Mouse (Mus musculus): Measurements from ENCODE around the gene Pde10a.
A peak's percentile ranks its signal among the peaks of the same experiment; 100 is the strongest.

The Pde10a gene

DNA sequence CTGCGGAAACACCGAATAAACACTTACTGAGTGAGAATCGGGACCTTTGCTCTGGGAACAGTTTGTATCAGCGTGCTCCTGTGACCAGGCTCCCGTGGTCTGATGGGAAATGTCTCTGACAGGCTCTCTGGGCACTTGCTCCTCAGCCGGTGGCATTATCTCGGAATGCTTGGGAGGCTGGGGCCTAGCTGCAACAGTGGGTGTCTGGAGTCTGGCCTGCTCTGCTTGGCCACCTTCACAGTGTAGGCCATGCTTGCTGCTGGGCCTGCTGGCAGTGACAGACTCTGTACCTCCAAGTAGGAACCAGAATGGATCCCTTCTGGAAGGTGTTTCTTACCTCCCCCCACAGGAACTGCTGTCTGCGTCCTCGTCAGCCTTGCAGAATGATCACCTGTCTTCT, 362.9 kb downstream of the Pde10a start:
- no peak for DNase-seq (ENCODE audit: low read depth, low spot score)

- no peak for DNase-seq (ENCODE audit: low read depth, low spot score)
Observed at GRCm38 (mm10) chr17:8888639-8889038, 363.5 kb downstream of the Pde10a start.

GRCm38 (mm10) chr17:8892193-8892985, 367.2 kb downstream of the Pde10a start:
- no peak for DNase-seq (ENCODE audit: low read depth, low spot score)

- no peak for DNase-seq (ENCODE audit: low read depth, low spot score)
Observed at GRCm38 (mm10) chr17:8895991-8896390, 370.8 kb downstream of the Pde10a start.

- DNase-seq (ENCODE audit: low read depth, low spot score): no peak
Observed at GRCm38 (mm10) chr17:8897749-8898148, 372.6 kb downstream of the Pde10a start.

GRCm38 (mm10) chr17:8898221-8898620, 373.0 kb downstream of the Pde10a start:
- DNase-seq (ENCODE audit: low read depth, low spot score): no peak

DNA sequence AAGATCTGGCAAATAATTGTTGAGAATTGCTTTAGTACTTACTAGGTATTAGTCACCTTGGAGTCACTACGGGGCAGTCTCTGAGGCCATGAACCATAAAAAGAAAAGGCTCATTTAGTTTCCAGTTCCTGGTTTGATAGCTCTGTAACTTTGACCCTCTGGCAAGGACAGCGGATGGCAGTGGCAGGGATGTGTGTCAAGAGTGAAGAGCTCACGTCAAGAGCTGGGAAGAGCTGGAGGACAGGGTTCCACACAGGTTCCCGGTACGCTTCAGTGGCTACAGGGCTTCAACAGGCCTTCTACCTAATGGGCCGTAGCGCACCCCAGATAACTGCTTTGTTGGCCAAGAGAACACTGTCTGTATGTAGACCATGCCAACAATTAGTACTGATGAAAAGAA, 374.0 kb downstream of the Pde10a start:
- DNase-seq (ENCODE audit: low read depth, low spot score): no peak

- no peak for DNase-seq (ENCODE audit: low read depth, low spot score)
Observed at GRCm38 (mm10) chr17:8903555-8904283, 378.5 kb downstream of the Pde10a start.

DNA sequence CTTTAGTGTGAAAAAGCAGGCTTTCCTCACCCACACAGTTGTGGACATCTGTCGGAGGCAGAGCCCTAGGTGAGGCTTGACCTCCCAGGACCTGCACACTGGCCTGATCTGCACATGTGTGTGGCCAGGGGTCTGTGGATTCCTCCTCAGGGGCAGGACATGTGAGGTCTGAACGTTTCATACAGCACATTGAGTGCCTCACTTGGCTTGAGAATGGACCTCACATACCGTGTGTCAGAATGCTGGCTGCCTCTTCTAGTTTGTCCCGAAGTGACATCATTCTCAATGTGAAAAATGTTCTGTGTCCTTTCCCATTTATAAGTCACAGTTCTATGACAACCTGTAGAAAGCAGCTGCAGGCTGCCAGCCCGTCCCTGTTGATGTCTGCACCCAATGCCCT, 385.4 kb downstream of the Pde10a start:
- DNase-seq (ENCODE audit: low read depth, low spot score): no peak

GRCm38 (mm10) chr17:8912933-8913332, 387.8 kb downstream of the Pde10a start:
- DNase-seq (ENCODE audit: low read depth, low spot score): no peak

DNA sequence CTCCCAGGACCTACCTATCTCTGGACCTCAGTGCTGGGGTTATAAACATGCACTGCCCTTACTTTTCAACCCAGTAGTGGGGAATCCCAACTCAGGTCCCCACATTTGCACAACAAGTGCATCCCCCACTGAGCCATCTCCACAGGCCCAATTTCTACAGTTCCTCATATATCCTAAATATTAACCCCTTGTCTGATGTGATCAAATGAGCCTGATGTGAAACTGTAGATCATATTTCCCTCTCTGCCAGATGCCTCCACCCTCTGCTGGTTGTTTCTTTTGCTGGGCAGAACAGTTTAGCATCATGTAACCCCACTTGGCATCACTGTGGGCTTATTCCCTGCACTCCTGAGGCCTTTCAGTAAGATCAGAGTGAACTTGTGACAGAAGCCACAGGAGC, 390.5 kb downstream of the Pde10a start:
- no peak for DNase-seq (ENCODE audit: low read depth, low spot score)

DNA sequence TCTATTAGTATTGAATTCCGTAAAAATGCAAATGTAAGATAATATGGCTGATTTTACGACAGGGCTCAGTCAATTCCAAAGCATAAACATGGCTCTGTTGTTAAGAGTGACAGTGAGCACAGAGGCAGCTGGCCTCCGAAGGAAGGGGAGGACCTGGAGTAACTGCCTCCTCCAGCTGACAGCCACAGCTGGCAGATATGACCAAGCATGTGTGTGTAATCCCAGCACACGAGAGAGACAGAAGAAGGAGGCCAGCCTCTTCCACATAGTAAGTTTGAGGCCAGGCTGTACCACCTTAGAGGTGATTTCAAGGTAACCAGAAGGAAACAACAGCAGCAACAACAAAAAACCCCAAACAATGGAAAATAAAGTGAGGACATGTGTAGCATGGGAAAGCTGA, 397.9 kb downstream of the Pde10a start:
- no peak for DNase-seq (ENCODE audit: low read depth, low spot score)

DNA sequence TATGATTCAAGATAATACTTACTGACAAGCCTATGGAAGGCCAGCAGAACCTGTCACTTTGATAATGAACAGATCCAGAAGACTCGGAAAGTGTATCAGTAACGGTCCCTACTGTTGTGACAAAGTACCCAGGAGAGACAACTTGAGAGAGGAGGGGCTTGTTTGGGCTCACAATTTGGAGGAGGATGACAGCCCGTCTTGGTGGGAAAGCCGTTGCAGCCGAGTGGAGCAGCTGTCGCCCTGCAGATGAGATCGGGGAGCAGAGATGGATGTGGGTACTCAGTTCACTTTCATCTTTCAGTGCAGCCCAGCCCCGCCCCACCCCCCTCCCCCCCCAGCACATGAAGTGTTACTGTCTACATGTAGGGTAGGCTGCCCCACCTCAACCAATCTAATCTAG, 398.6 kb downstream of the Pde10a start:
- DNase-seq (ENCODE audit: low read depth, low spot score): no peak

- no peak for DNase-seq (ENCODE audit: low read depth, low spot score)
Observed at GRCm38 (mm10) chr17:8925819-8926383, 400.7 kb downstream of the Pde10a start.

- no peak for DNase-seq (ENCODE audit: low read depth, low spot score)
Observed at GRCm38 (mm10) chr17:8928560-8928959, 403.4 kb downstream of the Pde10a start.

GRCm38 (mm10) chr17:8929636-8930035, 404.5 kb downstream of the Pde10a start:
- DNase-seq (ENCODE audit: low read depth, low spot score): no peak

DNA sequence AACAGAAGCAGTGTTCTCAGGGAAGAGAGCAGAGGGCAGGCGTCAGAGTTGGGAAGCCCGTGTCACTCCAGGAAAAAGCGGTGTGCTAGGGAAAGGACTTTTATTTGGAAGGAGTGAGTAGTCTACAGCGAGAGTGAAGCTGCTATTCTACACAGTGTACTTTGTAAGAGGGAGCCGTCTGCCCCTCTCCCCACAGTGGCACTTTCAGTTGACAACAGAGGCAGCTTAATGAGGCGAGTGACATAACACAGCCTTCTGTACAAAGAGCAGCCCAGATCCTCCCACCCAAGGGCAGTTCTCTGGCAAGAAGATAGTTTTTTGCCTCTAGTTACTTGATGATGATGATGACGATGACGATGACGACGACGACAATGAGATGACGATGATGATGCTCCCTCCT, 410.4 kb downstream of the Pde10a start:
- DNase-seq (ENCODE audit: low read depth, low spot score): no peak

DNA sequence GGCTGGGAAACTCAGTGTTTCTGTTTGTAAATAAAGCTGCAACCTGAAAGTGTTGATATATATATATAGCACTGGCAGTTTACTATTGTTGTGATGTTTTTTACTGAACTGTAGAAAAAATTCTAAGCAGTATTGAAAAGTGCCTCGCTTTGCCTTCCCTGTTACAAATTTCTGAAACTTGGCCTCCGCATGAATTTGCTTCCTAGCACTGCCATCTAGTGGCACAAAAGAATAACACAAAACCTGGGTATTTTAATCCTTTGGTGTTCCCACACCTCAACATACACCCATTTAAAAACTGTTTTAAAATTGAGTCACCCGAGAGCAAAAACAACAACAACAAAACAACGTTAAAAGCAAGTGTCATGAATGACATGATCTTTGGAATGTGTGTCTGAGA, 411.4 kb downstream of the Pde10a start:
- peak; percentile 37 for DNase-seq (ENCODE audit: low read depth, low spot score)

GRCm38 (mm10) chr17:8951588-8951987, 426.4 kb downstream of the Pde10a start:
- no peak for DNase-seq (ENCODE audit: low read depth, low spot score)

DNA sequence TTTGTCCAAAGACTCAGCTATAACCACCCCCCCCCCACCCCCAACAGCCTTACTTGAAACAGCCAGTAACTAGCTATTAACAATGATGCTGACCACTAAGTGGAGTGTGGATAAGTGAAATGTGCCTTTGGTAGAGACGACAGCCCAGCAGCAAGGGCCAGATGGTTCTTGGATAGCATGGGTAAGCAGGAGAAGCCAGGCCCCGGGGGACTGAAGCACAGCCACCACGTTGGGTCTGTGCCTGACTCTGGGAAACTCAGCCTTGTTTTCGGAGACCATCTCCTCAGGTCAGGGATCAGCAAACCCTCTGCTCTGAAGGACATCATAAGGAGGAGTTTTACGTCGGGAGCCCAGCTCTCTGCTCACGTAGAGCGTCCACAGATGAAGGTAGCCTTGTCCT, 427.8 kb downstream of the Pde10a start:
- DNase-seq (ENCODE audit: low read depth, low spot score): no peak

DNA sequence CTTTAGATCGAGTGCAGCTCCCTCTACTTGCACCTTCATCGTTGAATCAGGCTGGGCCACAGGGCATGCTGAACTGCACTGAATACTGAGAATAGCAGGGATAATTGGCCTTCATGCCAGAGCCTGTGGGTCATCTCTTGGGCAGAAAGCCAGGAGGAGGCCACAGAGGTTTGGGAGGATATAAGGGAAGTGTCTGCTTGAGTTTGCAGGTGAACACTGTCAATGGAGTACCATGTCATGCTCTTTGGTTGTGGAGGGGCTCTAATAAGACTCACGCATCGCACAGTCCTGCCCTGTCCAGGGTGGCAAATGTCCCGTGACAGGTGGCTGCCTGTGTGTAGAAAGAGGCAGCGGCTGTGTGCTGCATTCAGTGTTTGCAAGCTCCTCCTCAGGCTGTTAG, 433.0 kb downstream of the Pde10a start:
- no peak for DNase-seq (ENCODE audit: low read depth, low spot score)

GRCm38 (mm10) chr17:8960386-8960785, 435.2 kb downstream of the Pde10a start:
- DNase-seq (ENCODE audit: low read depth, low spot score): no peak

- no peak for DNase-seq (ENCODE audit: low read depth, low spot score)
Observed at GRCm38 (mm10) chr17:8961097-8961496, 435.9 kb downstream of the Pde10a start.

All from A20 (cell line).